Mouse (Mus musculus): ENCODE results near the gene 6030445D17Rik. TPM values are rescaled to one million over a fixed set of nuclear protein-coding genes. Genes with fewer than 3 reads are reported as not detected.

6030445D17Rik gene
- polyA plus RNA-seq, 1 experiment, result 0.61 TPM

- H3K4me1 ChIP-seq (ENCODE audit: control insufficient read depth, insufficient read depth, low read length), result peaks cover 13% of the 10 kb centered on the region
- H3K27ac ChIP-seq (ENCODE audit: insufficient read depth, low read length), result peak overlapping the region; percentile 94
- WGBS, result under 1% methylated on average over 58 of the region's 58 CpGs
- peak; percentile 69 to 81 for DNase-seq
- no peaks in the 10 kb centered on the region for H3K27me3 ChIP-seq (ENCODE audit: control insufficient read depth, insufficient read depth, low read length)
- no peak for TF ChIP-seq POLR2A (IDR thresholded peaks at IDR 0.05; ENCODE audit: borderline replicate concordance, insufficient read depth, low read length)
- TF ChIP-seq CTCF (IDR thresholded peaks at IDR 0.05; ENCODE audit: borderline replicate concordance, insufficient read depth, low read depth, low read length), result no peak
- H3K4me3 ChIP-seq (replicated peaks; ENCODE audit: insufficient read depth, low read depth, low read length), result peak overlapping the region; percentile 80
These were observed 8.5 kb downstream of the 6030445D17Rik start for GRCm38 (mm10) chr4:136470347-136471071.

- DNase-seq, result no peak
- TF ChIP-seq CTCF (IDR thresholded peaks at IDR 0.05; ENCODE audit: borderline replicate concordance, insufficient read depth, low read depth, low read length), result no peak
- TF ChIP-seq POLR2A (IDR thresholded peaks at IDR 0.05; ENCODE audit: borderline replicate concordance, insufficient read depth, low read length), result no peak
- Histone ChIP-seq H3K4me3 (replicated peaks; ENCODE audit: insufficient read depth, low read depth, low read length) (no peak overlapping the region), H3K4me1 (ENCODE audit: control insufficient read depth, insufficient read depth, low read length) (no peaks in the 10 kb centered on the region; the same call in 1 of the 2 replicates), H3K27me3 (ENCODE audit: control insufficient read depth, insufficient read depth, low read length) (no peaks in the 10 kb centered on the region), H3K27ac (ENCODE audit: insufficient read depth, low read length) (no peak overlapping the region)
- 86% methylated on average over 1 of the region's 1 CpGs for WGBS
These were observed 14.6 kb downstream of the 6030445D17Rik start for GRCm38 (mm10) chr4:136476692-136477091.

DNA sequence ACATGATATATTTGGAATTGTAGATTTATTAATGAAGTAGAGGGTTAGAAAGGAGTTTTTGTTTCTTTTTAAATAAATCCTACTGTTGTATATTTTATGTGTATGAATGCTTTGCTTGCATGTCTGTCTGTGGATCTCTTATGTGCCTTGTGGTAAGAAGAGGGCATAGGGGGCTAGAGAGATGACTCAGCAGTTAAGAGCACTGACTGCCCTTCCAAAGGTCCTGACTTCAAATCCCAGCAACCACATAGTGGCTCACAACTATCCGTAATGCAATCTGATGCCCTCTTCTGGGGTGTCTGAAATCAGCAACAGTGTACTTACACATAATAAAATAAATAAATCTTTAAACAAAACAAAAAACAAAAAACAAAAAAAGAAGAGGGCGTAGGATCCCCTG lies 24.5 kb downstream of the 6030445D17Rik start:
- Histone ChIP-seq H3K4me1 (ENCODE audit: control insufficient read depth, insufficient read depth, low read length) (no peaks in the 10 kb centered on the region), H3K27me3 (ENCODE audit: control insufficient read depth, insufficient read depth, low read length) (no peaks in the 10 kb centered on the region), H3K27ac (ENCODE audit: insufficient read depth, low read length) (no peak overlapping the region), H3K4me3 (replicated peaks; ENCODE audit: insufficient read depth, low read depth, low read length) (no peak overlapping the region)
- TF ChIP-seq POLR2A (IDR thresholded peaks at IDR 0.05; ENCODE audit: borderline replicate concordance, insufficient read depth, low read length) (no peak), CTCF (IDR thresholded peaks at IDR 0.05; ENCODE audit: borderline replicate concordance, insufficient read depth, low read depth, low read length) (no peak)
- no peak for DNase-seq
- 89% methylated on average over 2 of the region's 2 CpGs for WGBS

GRCm38 (mm10) chr4:136495993-136496392 lies 33.9 kb downstream of the 6030445D17Rik start:
- no peak for DNase-seq
- H3K4me1 ChIP-seq (ENCODE audit: control insufficient read depth, insufficient read depth, low read length), result no peaks in the 10 kb centered on the region
- TF ChIP-seq CTCF (IDR thresholded peaks at IDR 0.05; ENCODE audit: borderline replicate concordance, insufficient read depth, low read depth, low read length), result no peak
- H3K27me3 ChIP-seq (ENCODE audit: control insufficient read depth, insufficient read depth, low read length), result no peaks in the 10 kb centered on the region
- H3K4me3 ChIP-seq (replicated peaks; ENCODE audit: insufficient read depth, low read depth, low read length), result no peak overlapping the region
- no peak overlapping the region for H3K27ac ChIP-seq (ENCODE audit: insufficient read depth, low read length)

- TF ChIP-seq CTCF (IDR thresholded peaks at IDR 0.05; ENCODE audit: borderline replicate concordance, insufficient read depth, low read depth, low read length) (no peak), POLR2A (IDR thresholded peaks at IDR 0.05; ENCODE audit: borderline replicate concordance, insufficient read depth, low read length) (no peak)
- Histone ChIP-seq H3K27me3 (ENCODE audit: control insufficient read depth, insufficient read depth, low read length) (no peaks in the 10 kb centered on the region), H3K4me3 (replicated peaks; ENCODE audit: insufficient read depth, low read depth, low read length) (no peak overlapping the region), H3K27ac (ENCODE audit: insufficient read depth, low read length) (no peak overlapping the region), H3K4me1 (ENCODE audit: control insufficient read depth, insufficient read depth, low read length) (no peaks in the 10 kb centered on the region)
- WGBS, result 62% methylated on average over 2 of the region's 2 CpGs
- DNase-seq, result no peak
These were observed 43.6 kb downstream of the 6030445D17Rik start for GRCm38 (mm10) chr4:136505426-136506215.

DNA sequence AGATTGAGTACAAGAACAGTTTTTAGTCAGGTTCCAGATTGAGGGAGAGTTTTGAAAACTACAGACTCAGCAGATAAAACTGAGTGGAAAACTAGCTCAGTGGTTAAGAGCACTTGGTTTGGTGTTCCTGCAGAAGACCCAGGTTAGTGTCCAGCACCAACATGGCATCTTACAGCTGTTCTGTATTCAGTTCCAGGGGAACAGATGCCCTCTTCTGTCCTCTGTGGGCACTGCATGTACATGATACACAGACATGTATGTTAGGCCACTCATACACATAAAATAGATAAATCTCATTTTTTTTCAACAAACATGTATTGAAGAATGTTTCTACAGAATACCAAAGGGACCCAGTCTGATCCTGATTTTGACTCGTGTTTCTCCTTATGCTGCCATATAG lies 47.8 kb downstream of the 6030445D17Rik start:
- Histone ChIP-seq H3K27me3 (ENCODE audit: control insufficient read depth, insufficient read depth, low read length) (no peaks in the 10 kb centered on the region), H3K4me3 (replicated peaks; ENCODE audit: insufficient read depth, low read depth, low read length) (no peak overlapping the region), H3K27ac (ENCODE audit: insufficient read depth, low read length) (no peak overlapping the region), H3K4me1 (ENCODE audit: control insufficient read depth, insufficient read depth, low read length) (peaks cover 7% of the 10 kb centered on the region)
- TF ChIP-seq POLR2A (IDR thresholded peaks at IDR 0.05; ENCODE audit: borderline replicate concordance, insufficient read depth, low read length), result no peak
- peak; percentile 20; the same call in 1 of the 2 replicates for TF ChIP-seq CTCF (IDR thresholded peaks at IDR 0.05; ENCODE audit: borderline replicate concordance, insufficient read depth, low read depth, low read length)
- WGBS, result 89% methylated on average over 1 of the region's 1 CpGs
- DNase-seq, result no peak

- Histone ChIP-seq H3K27me3 (ENCODE audit: control insufficient read depth, insufficient read depth, low read length) (no peaks in the 10 kb centered on the region), H3K4me3 (replicated peaks; ENCODE audit: insufficient read depth, low read depth, low read length) (no peak overlapping the region), H3K27ac (ENCODE audit: insufficient read depth, low read length) (no peak overlapping the region), H3K4me1 (ENCODE audit: control insufficient read depth, insufficient read depth, low read length) (peaks cover 7% of the 10 kb centered on the region)
- no peak for DNase-seq
- TF ChIP-seq CTCF (IDR thresholded peaks at IDR 0.05; ENCODE audit: borderline replicate concordance, insufficient read depth, low read depth, low read length) (no peak), POLR2A (IDR thresholded peaks at IDR 0.05; ENCODE audit: borderline replicate concordance, insufficient read depth, low read length) (no peak)
- 18% methylated on average over 4 of the region's 4 CpGs for WGBS
These were observed 49.7 kb downstream of the 6030445D17Rik start for GRCm38 (mm10) chr4:136511708-136512107.

- Histone ChIP-seq H3K27ac (ENCODE audit: insufficient read depth, low read length) (no peak overlapping the region), H3K4me1 (ENCODE audit: control insufficient read depth, insufficient read depth, low read length) (peaks cover 10% of the 10 kb centered on the region), H3K27me3 (ENCODE audit: control insufficient read depth, insufficient read depth, low read length) (no peaks in the 10 kb centered on the region), H3K4me3 (replicated peaks; ENCODE audit: insufficient read depth, low read depth, low read length) (no peak overlapping the region)
- DNase-seq, result no peak
- TF ChIP-seq CTCF (IDR thresholded peaks at IDR 0.05; ENCODE audit: borderline replicate concordance, insufficient read depth, low read depth, low read length) (no peak), POLR2A (IDR thresholded peaks at IDR 0.05; ENCODE audit: borderline replicate concordance, insufficient read depth, low read length) (no peak)
These were observed 50.9 kb downstream of the 6030445D17Rik start for GRCm38 (mm10) chr4:136512905-136513304.

Other genes starting within 250 kb of the 6030445D17Rik start
- 1.2 and 1.6 TPM in 2 replicates for gene Tcea3, start 214.5 kb upstream of the 6030445D17Rik start, polyA plus RNA-seq (2012; rRNA removed)
- 26.3 and 29.8 TPM in 2 replicates for gene Zfp46, start 177.6 kb upstream of the 6030445D17Rik start, polyA plus RNA-seq (2012; rRNA removed)
- gene Hnrnpr, start 151.3 kb upstream of the 6030445D17Rik start, polyA plus RNA-seq (2012; rRNA removed), result 54.8 and 57.8 TPM in 2 replicates
- gene Htr1d, start 38.7 kb upstream of the 6030445D17Rik start, polyA plus RNA-seq (2012; rRNA removed), result 1.2 and 1.8 TPM in 2 replicates
- 48.0 TPM in 2 replicates for gene Luzp1, start 7.5 kb downstream of the 6030445D17Rik start, polyA plus RNA-seq (2012; rRNA removed)
- gene Kdm1a, start 140.5 kb downstream of the 6030445D17Rik start, polyA plus RNA-seq (2012; rRNA removed), result 61.2 and 63.1 TPM in 2 replicates
- not detected in 2 replicates for gene Tex46, start 148.2 kb downstream of the 6030445D17Rik start, polyA plus RNA-seq (2012; rRNA removed)
- gene Lactbl1, start 160.4 kb downstream of the 6030445D17Rik start, polyA plus RNA-seq (2012; rRNA removed), result 0.13 and 0.21 TPM in 2 replicates